Mouse (Mus musculus) mouse embryonic stem cell (cell line): ENCODE measurements around the gene Gstm5.

ENCODE experiments used
- in situ Hi-C, 2 experiments: fragments of 300-500 bp; cut with MboI; formaldehyde crosslinking; loops; 1 replicate in 1 of 2; 3 replicates in 1 of 2; pipeline ENCODE4 v1.14.3; 2019 to 2020; ENCODE audit warnings: low sequenced_read_pairs in 2 of 2, low pct_unique_long_range_greater_than_20kb in 1 of 2, mixed read lengths in 1 of 2; ENCODE audit not compliant: unreplicated experiment in 1 of 2

Gstm5 gene

DNA sequence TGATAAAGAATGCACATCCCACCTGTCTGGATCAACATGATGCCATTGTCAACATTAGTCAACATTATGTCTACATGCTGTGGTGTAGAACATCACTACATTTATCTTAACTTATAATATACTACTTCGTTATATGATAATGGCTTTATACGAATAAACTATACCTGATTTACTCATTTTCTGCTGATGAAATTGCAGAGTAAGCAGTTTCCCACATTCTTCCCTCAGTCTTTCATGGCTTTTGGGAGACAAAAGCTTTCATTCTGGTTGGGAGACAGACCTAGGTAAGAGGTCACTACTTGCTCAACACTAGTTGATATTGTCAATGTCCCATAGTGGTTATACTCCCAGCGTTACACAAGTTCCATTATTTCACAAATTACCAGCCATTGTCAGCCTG is 29.7 kb downstream of the Gstm5 start:
- in situ Hi-C loops = no loop called here

DNA sequence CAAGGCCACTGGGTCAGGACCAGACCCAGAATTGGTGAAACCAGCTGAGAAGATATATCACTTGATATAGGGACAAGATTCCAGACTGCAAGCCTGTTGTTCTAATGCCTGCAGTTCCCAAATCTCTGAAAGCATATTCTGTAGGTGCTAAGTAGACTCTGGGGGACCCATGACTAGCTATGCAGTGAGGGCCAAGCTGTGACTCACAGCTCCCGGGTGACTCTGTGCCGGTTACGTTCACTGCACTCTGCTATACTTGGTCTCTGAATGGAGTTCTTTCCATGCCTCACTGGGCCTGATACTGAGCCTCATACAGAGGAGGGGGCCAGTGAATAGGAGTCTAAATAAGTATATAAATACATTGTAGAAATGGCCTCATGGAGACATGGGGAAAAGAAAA is 32.2 kb downstream of the Gstm5 start:
- in situ Hi-C loops = no loop called here

DNA sequence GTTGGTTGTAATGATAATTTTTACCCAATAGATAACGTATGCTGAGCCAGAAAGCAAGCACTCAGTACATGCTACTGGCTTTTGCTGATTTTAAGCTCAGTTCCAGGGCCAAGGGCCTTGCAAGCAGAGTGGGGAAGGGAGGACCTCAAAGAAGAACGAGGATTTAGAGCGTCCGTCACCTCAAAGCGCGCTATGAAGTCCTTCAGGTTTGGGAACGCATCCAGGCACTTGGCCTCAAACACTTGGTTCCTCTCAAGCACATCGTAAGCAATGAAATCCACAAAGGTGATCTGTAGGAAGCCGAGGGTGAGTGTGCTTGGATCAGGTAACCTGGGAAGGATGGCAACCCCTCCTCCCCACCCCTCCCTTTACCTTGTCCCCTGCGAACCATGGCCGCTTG is 33.1 kb downstream of the Gstm5 start:
- in situ Hi-C loops = no loop called here

DNA sequence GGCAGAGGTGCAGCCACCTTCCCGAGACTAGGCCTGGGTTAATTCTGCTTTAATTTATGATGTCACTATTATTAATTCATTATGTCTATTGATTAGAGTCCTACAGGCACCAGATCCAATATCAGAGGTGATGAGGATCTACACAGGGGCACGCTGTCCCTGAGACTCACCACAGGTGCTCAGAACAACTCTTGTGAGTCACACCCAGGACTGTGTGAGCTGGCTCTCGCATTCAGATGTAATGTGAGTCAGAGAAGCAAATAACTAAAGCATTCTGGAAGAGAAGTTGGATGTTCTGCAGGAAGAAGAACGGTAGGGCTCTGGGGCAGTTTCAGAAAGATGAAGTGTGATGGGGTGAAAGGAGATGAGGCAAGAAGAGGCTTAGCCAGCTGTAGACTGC is 33.6 kb downstream of the Gstm5 start:
- in situ Hi-C loops = no loop called here

DNA sequence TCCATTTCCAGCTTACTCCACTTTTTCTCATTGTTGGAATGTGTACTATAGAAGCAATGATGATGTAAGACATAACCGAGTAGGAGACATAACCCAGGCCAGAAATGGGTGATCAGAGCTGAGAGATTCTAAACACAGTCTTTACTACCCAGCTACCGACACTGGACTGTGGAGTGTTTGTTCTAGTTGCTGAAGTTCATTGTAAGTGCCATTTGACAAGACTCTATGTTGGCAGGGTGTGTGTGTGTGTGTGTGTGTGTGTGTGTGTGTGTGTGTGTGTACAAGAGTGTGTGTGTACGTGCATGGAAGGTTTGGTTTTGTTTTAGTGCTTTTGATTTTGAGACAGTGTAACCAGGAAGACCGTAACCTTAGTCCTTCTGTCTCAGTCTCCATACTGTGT is 34.1 kb downstream of the Gstm5 start:
- in situ Hi-C loops = loop anchor here in 1 of 2 experiments (10.0 kb wide), 1 partner anchor 135 kb away; no protein-coding TSS in a partner anchor

DNA sequence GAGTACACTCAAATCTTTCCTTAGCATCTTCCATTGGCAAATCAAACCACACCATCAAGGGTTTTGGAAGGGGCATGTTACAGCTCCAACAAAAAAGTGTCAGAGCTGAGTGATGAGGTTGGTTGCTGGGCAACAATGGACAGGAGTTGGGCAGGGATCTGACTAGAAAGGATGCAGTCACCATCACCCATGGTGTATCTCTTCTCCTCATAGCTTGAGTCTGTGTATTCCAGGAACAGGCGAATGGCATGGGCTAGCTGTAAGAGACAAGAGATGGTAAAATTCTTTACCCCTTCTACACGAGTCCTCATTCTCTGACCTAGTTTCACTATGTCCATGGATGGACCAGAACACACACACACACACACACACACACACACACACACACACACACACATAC is 35.5 kb downstream of the Gstm5 start:
- in situ Hi-C loops = loop anchor here in 1 of 2 experiments (10.0 kb wide), 1 partner anchor 134 kb away; no protein-coding TSS in a partner anchor

DNA sequence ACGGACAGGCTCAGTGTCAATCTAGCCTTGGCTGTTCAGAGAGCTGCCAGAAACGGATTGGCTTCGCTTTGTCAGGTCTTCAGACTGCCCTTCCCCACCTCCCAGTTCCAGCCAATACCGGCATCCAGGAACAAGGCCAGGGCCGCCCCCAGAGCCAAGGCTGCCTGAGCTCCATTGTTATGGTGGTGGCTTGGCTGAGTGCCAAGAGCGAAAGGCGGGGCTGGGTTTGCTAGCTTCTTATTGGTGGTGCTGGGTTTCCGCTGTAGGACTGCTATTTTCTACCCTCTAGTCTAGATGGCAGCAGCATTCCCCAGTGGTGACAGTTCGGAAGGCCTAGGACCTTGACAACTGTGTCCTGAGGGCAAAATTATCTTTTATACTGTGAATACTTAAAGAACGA is 36.0 kb downstream of the Gstm5 start, which contains the start of gene Gstm7:
Gene Gstm7 (minus strand): TSS at position 148 of the 400 bp plus-strand sequence.
- in situ Hi-C loops = loop anchor here in 1 of 2 experiments (10.0 kb wide), 1 partner anchor 133 kb away; no protein-coding TSS in a partner anchor

DNA sequence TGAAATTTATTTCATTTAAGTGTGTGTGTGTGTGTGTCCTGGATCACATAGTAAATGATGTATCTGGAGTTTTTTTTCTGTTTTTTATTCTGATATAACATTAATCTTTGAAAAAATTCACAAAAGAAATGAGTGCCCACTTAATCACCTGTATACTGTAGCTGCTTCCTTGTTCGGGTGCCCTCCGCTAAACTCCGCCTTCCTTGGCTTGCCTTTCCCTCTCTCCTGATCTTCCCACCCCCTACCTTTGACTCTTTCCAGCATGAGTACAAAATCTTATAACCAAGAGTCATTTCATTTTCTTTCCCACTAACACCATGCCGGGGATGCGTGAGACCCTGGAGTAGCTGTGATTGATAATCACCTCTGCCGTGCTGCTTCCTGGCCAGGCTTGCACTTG is 36.5 kb downstream of the Gstm5 start:
- in situ Hi-C loops = loop anchor here in 1 of 2 experiments (10.0 kb wide), 1 partner anchor 133 kb away; no protein-coding TSS in a partner anchor

DNA sequence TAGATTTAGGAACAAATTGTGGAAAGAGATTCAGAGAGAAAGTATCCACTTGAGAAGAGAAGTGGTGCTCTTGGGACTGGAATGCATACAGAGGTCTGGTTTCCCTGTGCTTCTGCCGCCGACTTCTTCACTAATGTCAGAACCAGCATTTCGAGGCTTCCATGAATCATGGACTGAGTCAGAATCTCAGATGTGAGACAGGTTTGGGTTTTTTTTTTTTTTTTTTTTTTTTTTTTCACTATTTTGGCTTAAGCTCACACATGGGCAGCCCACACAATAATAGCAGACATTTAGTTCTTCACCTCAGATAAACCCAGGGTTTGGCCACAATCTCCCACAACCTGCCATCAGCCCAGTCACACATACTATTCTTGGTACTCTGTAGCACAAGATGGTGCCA is 39.6 kb downstream of the Gstm5 start:
- in situ Hi-C loops = loop anchor here in 1 of 2 experiments (10.0 kb wide), 1 partner anchor 130 kb away; no protein-coding TSS in a partner anchor

DNA sequence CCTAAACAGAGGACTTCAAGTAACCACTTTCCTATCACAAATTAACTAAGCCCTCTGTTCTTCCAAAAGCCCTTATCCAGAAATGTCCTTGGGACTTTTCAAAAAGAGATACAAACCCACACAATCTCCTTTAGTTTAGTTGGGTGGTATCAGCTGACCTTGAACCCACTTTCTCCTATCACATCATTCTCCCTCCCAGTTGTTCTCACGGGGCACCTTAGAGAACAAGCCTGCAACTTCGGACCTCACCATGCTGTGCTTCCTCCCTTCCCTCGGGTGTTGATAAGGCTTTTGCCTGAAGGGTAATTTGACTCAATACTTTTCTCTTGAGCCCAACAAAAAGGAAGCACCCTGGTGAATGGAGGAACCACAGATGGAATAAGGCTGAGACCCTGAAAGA is 40.3 kb downstream of the Gstm5 start:
- in situ Hi-C loops = loop anchor here in 1 of 2 experiments (10.0 kb wide), 1 partner anchor 129 kb away; no protein-coding TSS in a partner anchor

DNA sequence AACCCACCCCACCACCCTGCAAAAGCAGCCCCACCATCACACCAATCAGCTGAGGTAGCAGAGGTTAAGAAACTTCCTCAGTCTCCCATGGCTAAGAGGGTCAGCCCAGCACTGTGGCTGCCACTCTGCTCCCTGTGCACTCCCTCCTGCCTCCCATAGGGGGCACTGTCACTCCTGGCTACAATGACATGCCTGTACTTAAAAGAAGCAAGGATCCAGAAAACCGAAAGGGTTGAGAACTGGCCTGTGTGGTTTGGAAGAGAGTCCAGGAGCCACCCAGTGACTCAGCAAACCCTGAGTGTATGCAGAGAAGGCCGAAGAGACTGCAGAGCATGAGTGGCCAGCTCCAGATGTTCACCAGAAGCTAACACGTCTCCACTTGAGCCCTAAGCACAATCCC is 43.8 kb downstream of the Gstm5 start:
- in situ Hi-C loops = loop anchor here in 1 of 2 experiments (10.0 kb wide), 1 partner anchor 125 kb away; no protein-coding TSS in a partner anchor

DNA sequence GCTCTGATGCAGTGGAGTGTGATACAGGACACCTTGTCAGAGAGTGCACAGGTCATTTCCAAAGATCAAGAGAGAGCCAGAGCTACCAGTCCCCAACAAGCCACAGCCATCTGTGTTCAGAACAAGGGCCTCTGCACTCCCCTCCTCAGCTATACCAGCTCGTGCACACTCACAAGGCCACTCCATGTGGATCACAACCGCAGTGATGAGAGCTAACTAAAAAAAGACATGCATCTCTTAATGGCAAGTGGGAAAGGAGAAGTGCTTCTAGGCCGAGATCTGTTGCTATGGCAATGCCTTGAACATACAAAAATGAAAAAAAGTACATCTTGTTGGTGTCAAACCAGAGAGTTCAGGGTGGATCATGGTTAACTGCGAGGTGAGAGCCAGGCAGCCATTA is 44.2 kb downstream of the Gstm5 start:
- in situ Hi-C loops = loop anchor here in 1 of 2 experiments (10.0 kb wide), 1 partner anchor 125 kb away; no protein-coding TSS in a partner anchor

DNA sequence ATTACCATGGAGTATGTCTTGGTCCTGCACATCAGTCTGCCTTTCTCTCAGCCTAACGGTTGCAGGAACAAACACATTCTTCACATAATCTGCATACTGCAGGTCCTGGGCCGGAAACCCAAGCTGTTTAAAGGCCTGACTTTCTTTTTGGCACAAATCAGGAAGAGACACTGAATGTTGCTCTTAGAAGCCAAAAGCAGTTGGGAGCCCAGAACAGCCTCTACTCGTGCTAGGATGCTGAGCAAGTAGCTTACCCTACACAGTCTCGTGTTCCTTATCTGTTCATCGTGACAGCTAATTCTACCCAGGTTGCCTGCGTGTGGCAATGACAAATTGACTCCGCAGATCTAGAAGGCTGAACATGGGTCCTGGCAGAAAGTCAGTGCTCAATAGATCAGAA is 44.9 kb downstream of the Gstm5 start:
- in situ Hi-C loops = no loop called here

DNA sequence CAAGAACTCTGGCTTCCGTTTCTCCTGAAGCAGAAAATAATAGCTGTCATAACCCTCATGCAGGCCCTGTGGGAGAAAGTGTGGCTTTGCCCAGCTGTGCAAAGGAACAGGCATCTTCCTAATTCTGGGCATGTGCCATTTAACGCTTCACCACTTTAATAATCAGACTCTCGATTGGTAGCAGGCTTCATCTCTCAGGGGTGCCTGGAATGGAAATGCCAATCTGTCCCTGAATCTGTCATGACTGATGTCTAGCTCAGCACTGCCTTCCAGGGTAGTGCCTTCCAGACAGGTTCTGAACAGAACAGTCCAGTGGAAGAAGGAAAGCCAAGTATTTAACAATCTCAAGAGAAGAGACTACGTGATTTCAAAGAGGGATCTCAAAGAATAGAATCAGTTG is 45.6 kb downstream of the Gstm5 start:
- in situ Hi-C loops = no loop called here

DNA sequence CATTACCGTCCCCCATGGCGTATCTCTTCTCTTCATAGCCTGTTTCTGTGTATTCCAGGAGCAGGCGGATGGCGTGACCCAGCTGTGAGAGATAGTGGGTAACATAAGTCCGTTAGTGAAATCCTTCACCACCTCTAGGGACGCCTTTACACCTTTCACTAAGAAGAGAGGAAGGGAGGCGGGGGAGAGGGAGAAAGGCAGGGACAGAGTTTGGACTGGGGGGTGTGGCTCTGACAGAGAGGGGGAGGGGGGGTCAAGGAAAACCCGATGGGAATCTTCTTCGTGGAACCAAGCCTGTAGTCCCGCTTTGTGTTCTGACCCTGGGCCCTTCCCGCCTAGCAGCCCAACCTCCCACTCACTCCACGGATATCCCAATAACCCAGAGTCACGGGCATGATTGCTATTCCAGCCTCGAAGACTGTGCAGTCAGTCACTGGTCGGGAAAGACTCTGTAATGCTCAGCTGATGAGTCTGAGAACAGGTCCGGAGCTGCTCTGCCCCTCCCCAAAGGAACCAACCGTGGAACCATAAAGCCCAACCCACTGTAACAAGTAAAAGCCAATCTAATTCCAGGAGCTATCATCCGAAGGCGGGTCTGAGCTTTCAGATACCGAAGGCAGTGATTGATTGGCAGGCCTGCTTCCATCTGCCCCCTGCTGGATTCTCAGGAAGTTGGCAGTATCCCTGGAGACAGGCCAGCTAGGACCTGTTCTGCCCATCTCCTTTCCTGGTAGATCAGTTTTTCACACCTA is 47.8 kb downstream of the Gstm5 start, which contains the start of gene Gstm6:
Gene Gstm6 (minus strand): TSS at position 511 of the 752 bp plus-strand sequence.
- in situ Hi-C loops = no loop called here

DNA sequence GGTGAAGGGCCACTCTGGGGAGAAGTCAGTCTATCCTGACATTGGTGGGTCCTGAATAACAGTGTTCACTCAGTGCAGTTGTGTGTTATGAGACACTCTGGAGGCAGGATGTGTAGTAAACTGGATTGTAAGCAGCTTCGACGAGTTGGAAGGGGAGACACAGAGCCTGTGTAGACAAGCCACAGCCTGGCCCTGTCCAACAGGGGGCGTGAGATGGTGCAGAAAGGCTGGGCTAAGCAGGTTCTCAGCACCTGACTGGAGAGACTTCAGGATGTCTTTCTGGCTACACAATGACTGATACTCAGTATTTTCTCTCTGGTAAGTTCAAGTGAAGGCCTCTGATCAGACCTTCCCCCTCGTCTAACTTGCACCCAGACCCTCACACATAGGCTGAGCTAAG is 50.1 kb downstream of the Gstm5 start:
- in situ Hi-C loops = no loop called here
